Mouse (Mus musculus) heart, embryonic 12.5 days (tissue): ENCODE measurements around the gene Pus7l. TPM values are rescaled to one million over a fixed set of nuclear protein-coding genes. Genes with fewer than 3 reads are reported as not detected.
A peak's percentile ranks its signal among the peaks of the same experiment; 100 is the strongest.

Experiments used
- ATAC-seq: fragments of 200-750 bp; cut with Nextera tagmentation; 2 replicates; pipeline ENCODE4 v1.8.0; 2017; ENCODE audit warnings: moderate TSS enrichment, moderate library complexity; ENCODE audit not compliant: insufficient number of reproducible peaks, low FRiP score
- H3K27ac ChIP-seq: fragments of 300-500 bp; sonication (generic); 2 replicates; pipeline ENCODE4 v1.5.1; 2016; ENCODE audit warnings: mild to moderate bottlenecking, moderate library complexity; ENCODE audit not compliant: poor library complexity, severe bottlenecking
- H3K27me3 ChIP-seq: fragments of 300-500 bp; sonication (generic); replicated peaks from 2 replicates; pipeline ENCODE4 v1.6.1; 2016; ENCODE audit warnings: mild to moderate bottlenecking, moderate library complexity
- H3K36me3 ChIP-seq: fragments of 300-500 bp; sonication (generic); 2 replicates; pipeline ENCODE4 v1.6.1; 2016; ENCODE audit warnings: mild to moderate bottlenecking, moderate library complexity
- H3K4me1 ChIP-seq: fragments of 300-500 bp; sonication (generic); replicated peaks from 2 replicates; pipeline ENCODE4 v1.6.1; 2016; ENCODE audit warnings: mild to moderate bottlenecking
- H3K4me2 ChIP-seq: fragments of 300-500 bp; sonication (generic); 2 replicates; pipeline ENCODE4 v1.6.1; 2016; ENCODE audit warnings: mild to moderate bottlenecking, moderate library complexity
- H3K4me3 ChIP-seq: fragments of 300-500 bp; sonication (generic); 2 replicates; pipeline ENCODE4 v1.5.1; 2016; ENCODE audit warnings: mild to moderate bottlenecking
- H3K9ac ChIP-seq: fragments of 300-500 bp; sonication (generic); 2 replicates; pipeline ENCODE4 v1.6.1; 2016; ENCODE audit warnings: mild to moderate bottlenecking, moderate library complexity
- H3K9me3 ChIP-seq: fragments of 300-500 bp; sonication (generic); replicated peaks from 2 replicates; pipeline ENCODE4 v1.6.1; 2016; ENCODE audit warnings: mild to moderate bottlenecking, moderate library complexity
- WGBS: fragments of 180-500 bp; shearing (Covaris S2); methylation state at CpG from one replicate; pipeline ENCODE4 v1.1.7; 2016; 5-methylcytosine and 5-hydroxymethylcytosine counted together
- polyA plus RNA-seq: library from polyadenylated mRNA; unstranded; fragments of >200 nt; fragmentation: Nextera tagmentation; extraction: Ambion mirVana; gene quantifications from 2 replicates; pipeline ENCODE4 v1.2.1, GENCODE M21; 2016

Gene Pus7l
- polyA plus RNA-seq, 1 experiment from 2014 or later, result 6.4 TPM

- no peak overlapping the region for H3K9ac ChIP-seq
- no peaks in the 10 kb centered on the region for H3K36me3 ChIP-seq
- no peak for ATAC-seq
- no peaks in the 10 kb centered on the region for H3K27me3 ChIP-seq
- H3K27ac ChIP-seq, result no peak overlapping the region
- no peak overlapping the region for H3K4me2 ChIP-seq
- no peaks in the 10 kb centered on the region for H3K9me3 ChIP-seq
- H3K4me1 ChIP-seq, result no peaks in the 10 kb centered on the region
- H3K4me3 ChIP-seq, result no peak overlapping the region
- WGBS, result 80% methylated on average over 4 of the region's 4 CpGs
Observed at GRCm38 (mm10) chr15:94571501-94571900, 28.2 kb upstream of the Pus7l start.

- H3K9me3 ChIP-seq, result no peaks in the 10 kb centered on the region
- H3K36me3 ChIP-seq, result no peaks in the 10 kb centered on the region
- H3K27ac ChIP-seq, result no peak overlapping the region
- no peaks in the 10 kb centered on the region for H3K27me3 ChIP-seq
- H3K9ac ChIP-seq, result no peak overlapping the region
- no peak for ATAC-seq
- H3K4me2 ChIP-seq, result no peak overlapping the region
- no peak overlapping the region for H3K4me3 ChIP-seq
- WGBS, result 81% methylated on average over 10 of the region's 10 CpGs
- H3K4me1 ChIP-seq, result no peaks in the 10 kb centered on the region
Observed at GRCm38 (mm10) chr15:94568496-94569182, 25.3 kb upstream of the Pus7l start.

GRCm38 (mm10) chr15:94565854-94566253 lies 22.5 kb upstream of the Pus7l start:
- Histone ChIP-seq H3K36me3 (no peaks in the 10 kb centered on the region), H3K27ac (no peak overlapping the region), H3K4me1 (no peaks in the 10 kb centered on the region), H3K9ac (no peak overlapping the region), H3K27me3 (no peaks in the 10 kb centered on the region), H3K4me3 (no peak overlapping the region), H3K9me3 (no peaks in the 10 kb centered on the region), H3K4me2 (no peak overlapping the region)
- 75% methylated on average over 9 of the region's 9 CpGs for WGBS
- ATAC-seq, result no peak

GRCm38 (mm10) chr15:94564909-94565308 lies 21.6 kb upstream of the Pus7l start:
- Histone ChIP-seq H3K36me3 (no peaks in the 10 kb centered on the region), H3K4me3 (no peak overlapping the region), H3K4me2 (no peak overlapping the region), H3K27ac (no peak overlapping the region), H3K9me3 (no peaks in the 10 kb centered on the region), H3K4me1 (no peaks in the 10 kb centered on the region), H3K27me3 (no peaks in the 10 kb centered on the region), H3K9ac (no peak overlapping the region)
- ATAC-seq, result no peak
- 71% methylated on average over 2 of the region's 2 CpGs for WGBS

- no peaks in the 10 kb centered on the region for H3K9me3 ChIP-seq
- H3K4me2 ChIP-seq, result no peak overlapping the region
- no peak overlapping the region for H3K4me3 ChIP-seq
- H3K27me3 ChIP-seq, result no peaks in the 10 kb centered on the region
- ATAC-seq, result no peak
- H3K4me1 ChIP-seq, result no peaks in the 10 kb centered on the region
- 0 out of 2 replicates have a peak, but pooled peaks cover 3% of the 10 kb centered on the region for H3K36me3 ChIP-seq
- H3K27ac ChIP-seq, result no peak overlapping the region
- 66% methylated on average over 17 of the region's 17 CpGs for WGBS
- no peak overlapping the region for H3K9ac ChIP-seq
Observed at GRCm38 (mm10) chr15:94558895-94559656, 15.7 kb upstream of the Pus7l start.

GRCm38 (mm10) chr15:94557442-94557841 lies 14.1 kb upstream of the Pus7l start:
- Histone ChIP-seq H3K9ac (no peak overlapping the region), H3K27me3 (no peaks in the 10 kb centered on the region), H3K27ac (no peak overlapping the region), H3K36me3 (peaks cover 14% of the 10 kb centered on the region; the same call in 1 of the 2 replicates), H3K4me1 (no peaks in the 10 kb centered on the region), H3K4me2 (no peak overlapping the region), H3K9me3 (no peaks in the 10 kb centered on the region), H3K4me3 (no peak overlapping the region)
- ATAC-seq, result no peak
- 24% methylated on average over 7 of the region's 7 CpGs for WGBS

- 91% methylated on average over 9 of the region's 9 CpGs for WGBS
- Histone ChIP-seq H3K27me3 (no peaks in the 10 kb centered on the region), H3K4me1 (no peaks in the 10 kb centered on the region), H3K9ac (no peak overlapping the region), H3K9me3 (peaks cover 6% of the 10 kb centered on the region), H3K36me3 (peaks cover 25% of the 10 kb centered on the region; the same call in 1 of the 2 replicates), H3K4me2 (no peak overlapping the region), H3K4me3 (no peak overlapping the region), H3K27ac (no peak overlapping the region)
- no peak for ATAC-seq
Observed at GRCm38 (mm10) chr15:94553536-94553935, 10.2 kb upstream of the Pus7l start.

GRCm38 (mm10) chr15:94544844-94545243 lies 1.5 kb upstream of the Pus7l start:
- no peak for ATAC-seq
- Histone ChIP-seq H3K9ac (no peak overlapping the region), H3K27ac (no peak overlapping the region), H3K9me3 (0 out of 2 replicates have a peak, but pooled peaks cover under 1% of the 10 kb centered on the region), H3K36me3 (peaks cover 4% of the 10 kb centered on the region; the same call in 1 of the 2 replicates), H3K4me1 (peaks cover 4% of the 10 kb centered on the region; the same call in 1 of the 2 replicates), H3K27me3 (no peaks in the 10 kb centered on the region), H3K4me2 (no peak overlapping the region), H3K4me3 (no peak overlapping the region)
- 87% methylated on average over 4 of the region's 4 CpGs for WGBS

- peak overlapping the region; percentile 79 for H3K9ac ChIP-seq
- peak overlapping the region; percentile 87 for H3K4me2 ChIP-seq
- peak overlapping the region; percentile 70 for H3K4me3 ChIP-seq
- WGBS, result 44% methylated on average over 9 of the region's 9 CpGs
- H3K36me3 ChIP-seq, result no peaks in the 10 kb centered on the region
- no peaks in the 10 kb centered on the region for H3K9me3 ChIP-seq
- peak overlapping the region; percentile 28; the same call in 1 of the 2 replicates for H3K27ac ChIP-seq
- no peaks in the 10 kb centered on the region for H3K27me3 ChIP-seq
- ATAC-seq, result no peak
- H3K4me1 ChIP-seq, result peaks cover 4% of the 10 kb centered on the region; the same call in 1 of the 2 replicates
Observed at GRCm38 (mm10) chr15:94544052-94544636, 797 bp upstream of the Pus7l start.

- Histone ChIP-seq H3K27ac (peak overlapping the region; percentile 26; the same call in 1 of the 2 replicates), H3K9me3 (no peaks in the 10 kb centered on the region), H3K4me3 (peak overlapping the region; percentile 70), H3K4me1 (peaks cover 4% of the 10 kb centered on the region; the same call in 1 of the 2 replicates), H3K4me2 (peak overlapping the region; percentile 87), H3K9ac (peak overlapping the region; percentile 73), H3K36me3 (no peaks in the 10 kb centered on the region), H3K27me3 (no peaks in the 10 kb centered on the region)
- WGBS, result 14% methylated on average over 18 of the region's 22 CpGs
- peak; percentile 85 for ATAC-seq
Observed at GRCm38 (mm10) chr15:94542567-94543408, 559 bp downstream of the Pus7l start.
